Mouse (Mus musculus): Measurements from ENCODE around the gene Mpp3. TPM values are rescaled to one million over a fixed set of nuclear protein-coding genes. Genes with fewer than 3 reads are reported as not detected.
A peak's percentile ranks its signal among the peaks of the same experiment; 100 is the strongest.
"Not testable (repeated sequence)": the region's sequence is repeated elsewhere in the genome, so short reads cannot be mapped to it uniquely, and the experiment has no call there.

Mpp3 gene
- polyA plus RNA-seq, 1 experiment = 2.1 TPM

- H3K36me3 ChIP-seq (ENCODE audit: control insufficient read depth, insufficient read depth) = no peaks in the 10 kb centered on the region
- TF ChIP-seq MYOG (IDR thresholded peaks at IDR 0.05; ENCODE audit: control insufficient read depth in 1 of 3, insufficient read depth in 1 of 3, insufficient read length in 2 of 3, low read depth in 2 of 3) (no peak), TCF12 (IDR thresholded peaks at IDR 0.05; ENCODE audit: insufficient read depth, poor library complexity, severe bottlenecking) (no peak), POLR2A (IDR thresholded peaks at IDR 0.05; ENCODE audit: insufficient read length, low read depth) (no peak), TCF3 (IDR thresholded peaks at IDR 0.05; ENCODE audit: insufficient read length, low read depth) (no peak), SRF (IDR thresholded peaks at IDR 0.05; ENCODE audit: control insufficient read depth, insufficient read length, low read depth) (no peak), MYOD1 (IDR thresholded peaks at IDR 0.05; ENCODE audit: control insufficient read depth in 1 of 3, insufficient read length in 2 of 3, low read depth in 2 of 3) (no peak), USF1 (IDR thresholded peaks at IDR 0.05; ENCODE audit: low read depth) (no peak), REST (IDR thresholded peaks at IDR 0.05; ENCODE audit: insufficient read depth, insufficient read length) (no peak), E2F4 (IDR thresholded peaks at IDR 0.05; ENCODE audit: insufficient read depth) (no peak), MAX (IDR thresholded peaks at IDR 0.05; ENCODE audit: low read depth) (no peak), CEBPB (IDR thresholded peaks at IDR 0.05; ENCODE audit: insufficient read depth, poor library complexity, severe bottlenecking) (no peak)
- H3K79me2 ChIP-seq (ENCODE audit: control insufficient read depth, insufficient read depth) = no peaks in the 10 kb centered on the region
- no peak overlapping the region for H3ac ChIP-seq (ENCODE audit: control insufficient read depth, insufficient read length)
- no peak overlapping the region for H3K4me3 ChIP-seq
- no peak overlapping the region for H3K4me2 ChIP-seq (ENCODE audit: low read depth)
- H3K27me3 ChIP-seq (ENCODE audit: control insufficient read depth, insufficient read depth, insufficient read length) = peaks cover 49% of the 10 kb centered on the region
Measured at GRCm38 (mm10) chr11:101991813-101992212, 36.4 kb downstream of the Mpp3 start.

- no peaks in the 10 kb centered on the region for H3K79me2 ChIP-seq (ENCODE audit: control insufficient read depth, insufficient read depth)
- H3K36me3 ChIP-seq (ENCODE audit: control insufficient read depth, insufficient read depth) = no peaks in the 10 kb centered on the region
- H3K27me3 ChIP-seq (ENCODE audit: control insufficient read depth, insufficient read depth, insufficient read length) = peaks cover 41% of the 10 kb centered on the region
- H3K4me3 ChIP-seq = no peak overlapping the region
- no peak for TF ChIP-seq TCF3 (IDR thresholded peaks at IDR 0.05; ENCODE audit: insufficient read length, low read depth)
- no peak overlapping the region for H3K4me2 ChIP-seq (ENCODE audit: low read depth)
- H3ac ChIP-seq (ENCODE audit: control insufficient read depth, insufficient read length) = no peak overlapping the region
Measured at GRCm38 (mm10) chr11:101990244-101990643, 38.0 kb downstream of the Mpp3 start.

- Histone ChIP-seq H3K36me3 (ENCODE audit: control insufficient read depth, insufficient read depth) (no peaks in the 10 kb centered on the region), H3K27me3 (ENCODE audit: control insufficient read depth, insufficient read depth, insufficient read length) (peaks cover 26% of the 10 kb centered on the region), H3K4me2 (ENCODE audit: low read depth) (peak within 1 kb of the TSS; percentile 18), H3K79me2 (ENCODE audit: control insufficient read depth, insufficient read depth) (peaks cover 12% of the 10 kb centered on the region), H3ac (ENCODE audit: control insufficient read depth, insufficient read length) (no peak within 1 kb of the TSS), H3K4me3 (no peak within 1 kb of the TSS)
- no peak for TF ChIP-seq MYOG (IDR thresholded peaks at IDR 0.05; ENCODE audit: control insufficient read depth in 1 of 3, insufficient read depth in 1 of 3, insufficient read length in 2 of 3, low read depth in 2 of 3)
- no peak for TF ChIP-seq MYOD1 (IDR thresholded peaks at IDR 0.05; ENCODE audit: control insufficient read depth in 1 of 3, insufficient read length in 2 of 3, low read depth in 2 of 3)
- TF ChIP-seq SRF (IDR thresholded peaks at IDR 0.05; ENCODE audit: control insufficient read depth, insufficient read length, low read depth) = no peak
Measured at GRCm38 (mm10) chr11:101986913-101987312, 41.3 kb downstream of the Mpp3 start, which contains the start of gene Dusp3. TSS of gene Dusp3 (minus strand) at chr11:101987013.

GRCm38 (mm10) chr11:101985990-101986389 lies 42.3 kb downstream of the Mpp3 start:
- Histone ChIP-seq H3K79me2 (ENCODE audit: control insufficient read depth, insufficient read depth) (peaks cover 12% of the 10 kb centered on the region), H3ac (ENCODE audit: control insufficient read depth, insufficient read length) (no peak overlapping the region), H3K4me3 (no peak overlapping the region), H3K4me2 (ENCODE audit: low read depth) (peak overlapping the region; percentile 18), H3K36me3 (ENCODE audit: control insufficient read depth, insufficient read depth) (no peaks in the 10 kb centered on the region), H3K27me3 (ENCODE audit: control insufficient read depth, insufficient read depth, insufficient read length) (peaks cover 21% of the 10 kb centered on the region)
- TF ChIP-seq MYOD1 (IDR thresholded peaks at IDR 0.05; ENCODE audit: control insufficient read depth in 1 of 3, insufficient read length in 2 of 3, low read depth in 2 of 3) (peak; percentile 10 to 61 (median 55)), REST (IDR thresholded peaks at IDR 0.05; ENCODE audit: insufficient read depth, insufficient read length) (no peak), POLR2A (IDR thresholded peaks at IDR 0.05; ENCODE audit: insufficient read length, low read depth) (no peak), TCF3 (IDR thresholded peaks at IDR 0.05; ENCODE audit: insufficient read length, low read depth) (no peak), MYOG (IDR thresholded peaks at IDR 0.05; ENCODE audit: control insufficient read depth in 1 of 3, insufficient read depth in 1 of 3, insufficient read length in 2 of 3, low read depth in 2 of 3) (peak in 2 of 3 experiments; percentile 59 to 61), SRF (IDR thresholded peaks at IDR 0.05; ENCODE audit: control insufficient read depth, insufficient read length, low read depth) (peak; percentile 55)

- H3K79me2 ChIP-seq (ENCODE audit: control insufficient read depth, insufficient read depth) = peaks cover 12% of the 10 kb centered on the region
- H3K36me3 ChIP-seq (ENCODE audit: control insufficient read depth, insufficient read depth); H3ac ChIP-seq (ENCODE audit: control insufficient read depth, insufficient read length); H3K4me2 ChIP-seq (ENCODE audit: low read depth): not testable (repeated sequence)
- peaks cover 15% of the 10 kb centered on the region for H3K27me3 ChIP-seq (ENCODE audit: control insufficient read depth, insufficient read depth, insufficient read length)
- H3K4me3 ChIP-seq = peak overlapping the region; percentile 50
Measured at GRCm38 (mm10) chr11:101985450-101985849, 42.8 kb downstream of the Mpp3 start.
